Mouse (Mus musculus): Measurements from ENCODE around the gene Lingo1.

- TF ChIP-seq CTCF (conservative IDR thresholded peaks at IDR 0.05; ENCODE audit: low read length) (no peak), POU5F1 (IDR thresholded peaks at IDR 0.05; ENCODE audit: borderline replicate concordance, low read length) (no peak)
Measured at GRCm38 (mm10) chr9:56610955-56611354, 185.3 kb downstream of the Lingo1 start.

Data from E14TG2a.4 (cell line).